Mouse (Mus musculus) CH12.LX (cell line): ENCODE measurements around the gene H2-DMa.

Experiments used
- CTCF ChIP-seq, 2 experiments: IDR thresholded peaks in 1 of 2; conservative IDR thresholded peaks in 1 of 2; 2 replicates each; pipeline ENCODE4 v1.5.1; 2011 to 2012; ENCODE audit warnings: low read depth in 2 of 2, low read length in 2 of 2, improper control_type of control experiment in 1 of 2, inconsistent platforms in 1 of 2, mild to moderate bottlenecking in 1 of 2, moderate library complexity in 1 of 2
- KAT2A ChIP-seq: IDR thresholded peaks from 2 replicates; pipeline ENCODE4 v1.6.1; 2012; ENCODE audit warnings: low read length, improper control_type of control experiment, inconsistent platforms; ENCODE audit not compliant: insufficient replicate concordance
- MAZ ChIP-seq: IDR thresholded peaks from 2 replicates; pipeline ENCODE4 v1.6.1; 2012; ENCODE audit warnings: low read depth, mild to moderate bottlenecking, inconsistent platforms, low read length, improper control_type of control experiment, moderate library complexity
- POLR2A ChIP-seq: IDR thresholded peaks from 2 replicates; pipeline ENCODE4 v1.6.1; 2011; ENCODE audit warnings: low read depth, mild to moderate bottlenecking, improper control_type of control experiment, low read length
- POLR2AphosphoS2 ChIP-seq: IDR thresholded peaks from 2 replicates; pipeline ENCODE4 v1.6.1; 2011; ENCODE audit warnings: low read depth, low read length, improper control_type of control experiment
- SMC3 ChIP-seq: IDR thresholded peaks from 2 replicates; pipeline ENCODE4 v1.6.1; 2011; ENCODE audit warnings: low read depth, low read length, improper control_type of control experiment
- USF1 ChIP-seq: IDR thresholded peaks from 2 replicates; pipeline ENCODE4 v1.6.1; 2014; ENCODE audit warnings: low read depth, mild to moderate bottlenecking, inconsistent platforms, low read length, improper control_type of control experiment
- USF2 ChIP-seq: conservative IDR thresholded peaks from 2 replicates; pipeline ENCODE4 v1.6.1; 2011; ENCODE audit warnings: low read depth, low read length, improper control_type of control experiment

- TF ChIP-seq CTCF (conservative IDR thresholded peaks at IDR 0.05 in 1 of 2, IDR thresholded peaks at IDR 0.05 in 1 of 2; ENCODE audit: low read depth in 2 of 2, low read length in 2 of 2) (no peak), POLR2A (no peak), KAT2A (no peak), SMC3 (no peak), POLR2AphosphoS2 (no peak), USF1 (no peak), MAZ (no peak), USF2 (no peak)
These were observed 31.2 kb upstream of the H2-DMa start for GRCm38 (mm10) chr17:34088124-34088523.
